Mouse (Mus musculus) kidney, embryonic 14.5 days (tissue): ENCODE data around the gene Dap3. TPM values are rescaled to one million over a fixed set of nuclear protein-coding genes. Genes with fewer than 3 reads are reported as not detected.

Experiments used
- ATAC-seq: fragments of 200-750 bp; cut with Nextera tagmentation; 2 replicates; pipeline ENCODE4 v1.8.0; 2017; ENCODE audit warnings: moderate number of reproducible peaks, mild to moderate bottlenecking, moderate TSS enrichment, moderate library complexity; ENCODE audit not compliant: low FRiP score, low TSS enrichment
- H3K27ac ChIP-seq: fragments of 300-500 bp; sonication (generic); 2 replicates; pipeline ENCODE4 v1.5.1; 2014; ENCODE audit warnings: low read depth, mild to moderate bottlenecking, low read length, moderate library complexity, mixed read lengths
- H3K27me3 ChIP-seq: fragments of 300-500 bp; sonication (generic); 2 replicates; pipeline ENCODE4 v1.6.1; 2014; ENCODE audit warnings: mild to moderate bottlenecking, low read length; ENCODE audit not compliant: control insufficient read depth, insufficient read depth
- H3K36me3 ChIP-seq: fragments of 300-500 bp; sonication (generic); 2 replicates; pipeline ENCODE4 v1.6.1; 2014; ENCODE audit warnings: low read length, mixed read lengths; ENCODE audit not compliant: control insufficient read depth, insufficient read depth
- H3K4me1 ChIP-seq: fragments of 300-500 bp; sonication (generic); 2 replicates; pipeline ENCODE4 v1.6.1; 2014; ENCODE audit warnings: low read length, mixed read lengths; ENCODE audit not compliant: control insufficient read depth, insufficient read depth
- H3K4me2 ChIP-seq: fragments of 300-500 bp; sonication (generic); replicated peaks from 2 replicates; pipeline ENCODE4 v1.6.1; 2014; ENCODE audit warnings: low read depth, mild to moderate bottlenecking, low read length
- H3K4me3 ChIP-seq: fragments of 300-500 bp; sonication (generic); 2 replicates; pipeline ENCODE4 v1.5.1; 2014; ENCODE audit warnings: mild to moderate bottlenecking, low read length
- H3K9ac ChIP-seq: fragments of 300-500 bp; sonication (generic); 2 replicates; pipeline ENCODE4 v1.6.1; 2014; ENCODE audit warnings: low read depth, mild to moderate bottlenecking, low read length, moderate library complexity
- H3K9me3 ChIP-seq: fragments of 300-500 bp; sonication (generic); 2 replicates; pipeline ENCODE4 v1.6.1; 2016; ENCODE audit warnings: low read length; ENCODE audit not compliant: control insufficient read depth
- WGBS: fragments of 180-500 bp; shearing (Covaris S2); extraction: QIAGEN DNeasy Blood & Tissue Kit; methylation state at CpG from one replicate; pipeline ENCODE4 v1.1.7; 2014; 5-methylcytosine and 5-hydroxymethylcytosine counted together
- polyA plus RNA-seq: library from polyadenylated mRNA; unstranded; fragments of >200 nt; fragmentation: Nextera tagmentation; extraction: Ambion mirVana; gene quantifications from 2 replicates; pipeline ENCODE4 v1.2.1, GENCODE M21; 2014

Gene Dap3
- polyA plus RNA-seq, 1 experiment from 2014 or later: 160 TPM

DNA sequence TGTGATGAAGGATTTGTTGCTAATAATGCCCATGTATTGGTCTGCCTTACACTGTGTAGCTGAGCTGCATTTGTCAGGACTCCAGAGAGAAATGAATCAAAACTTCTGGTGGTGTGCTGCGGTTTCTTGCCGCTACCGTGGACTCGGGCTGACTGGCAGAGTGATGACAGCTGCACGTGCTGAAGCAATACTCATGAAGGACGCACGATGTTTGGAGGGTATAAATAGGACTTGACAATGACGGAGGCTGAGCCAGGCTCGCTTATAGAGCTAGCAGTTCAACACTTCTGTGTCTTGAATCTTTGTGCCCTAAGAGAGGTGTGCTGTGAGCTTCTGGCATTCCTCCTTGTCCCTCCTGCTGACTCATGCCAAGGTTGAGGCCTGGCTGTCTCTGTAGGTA lies 29.6 kb downstream of the Dap3 start:
- Histone ChIP-seq H3K4me2 (no peak overlapping the region), H3K4me3 (no peak overlapping the region), H3K36me3 (peaks cover 55% of the 10 kb centered on the region), H3K9me3 (no peaks in the 10 kb centered on the region; the same call in 1 of the 2 replicates), H3K4me1 (no peaks in the 10 kb centered on the region), H3K27me3 (no peaks in the 10 kb centered on the region), H3K9ac (no peak overlapping the region), H3K27ac (no peak overlapping the region)
- WGBS: 98% methylated on average over 9 of the region's 9 CpGs
- ATAC-seq: no peak

- peaks cover 8% of the 10 kb centered on the region; the same call in 1 of the 2 replicates for H3K4me1 ChIP-seq
- no peaks in the 10 kb centered on the region; the same call in 1 of the 2 replicates for H3K9me3 ChIP-seq
- H3K4me3 ChIP-seq: no peak overlapping the region
- H3K27ac ChIP-seq: no peak overlapping the region; the same call in 1 of the 2 replicates
- WGBS: 67% methylated on average over 13 of the region's 13 CpGs
- H3K36me3 ChIP-seq: peaks cover 31% of the 10 kb centered on the region
- no peak for ATAC-seq
- H3K27me3 ChIP-seq: no peaks in the 10 kb centered on the region
- no peak overlapping the region for H3K9ac ChIP-seq
- no peak overlapping the region for H3K4me2 ChIP-seq
Measured at GRCm38 (mm10) chr3:88918981-88919380, 32.0 kb downstream of the Dap3 start.

GRCm38 (mm10) chr3:88914384-88914810 lies 36.6 kb downstream of the Dap3 start:
- H3K27ac ChIP-seq: peak overlapping the region; percentile 89
- no peaks in the 10 kb centered on the region for H3K9me3 ChIP-seq
- peaks cover 32% of the 10 kb centered on the region for H3K36me3 ChIP-seq
- H3K27me3 ChIP-seq: no peaks in the 10 kb centered on the region
- peak overlapping the region; percentile 77 for H3K4me3 ChIP-seq
- ATAC-seq: 0 out of 2 replicates have a peak, but pooled peaks have one; percentile 3
- peak overlapping the region; percentile 78 for H3K4me2 ChIP-seq
- peak overlapping the region; percentile 68 for H3K9ac ChIP-seq
- H3K4me1 ChIP-seq: peaks cover 14% of the 10 kb centered on the region
- WGBS: 28% methylated on average over 8 of the region's 8 CpGs

DNA sequence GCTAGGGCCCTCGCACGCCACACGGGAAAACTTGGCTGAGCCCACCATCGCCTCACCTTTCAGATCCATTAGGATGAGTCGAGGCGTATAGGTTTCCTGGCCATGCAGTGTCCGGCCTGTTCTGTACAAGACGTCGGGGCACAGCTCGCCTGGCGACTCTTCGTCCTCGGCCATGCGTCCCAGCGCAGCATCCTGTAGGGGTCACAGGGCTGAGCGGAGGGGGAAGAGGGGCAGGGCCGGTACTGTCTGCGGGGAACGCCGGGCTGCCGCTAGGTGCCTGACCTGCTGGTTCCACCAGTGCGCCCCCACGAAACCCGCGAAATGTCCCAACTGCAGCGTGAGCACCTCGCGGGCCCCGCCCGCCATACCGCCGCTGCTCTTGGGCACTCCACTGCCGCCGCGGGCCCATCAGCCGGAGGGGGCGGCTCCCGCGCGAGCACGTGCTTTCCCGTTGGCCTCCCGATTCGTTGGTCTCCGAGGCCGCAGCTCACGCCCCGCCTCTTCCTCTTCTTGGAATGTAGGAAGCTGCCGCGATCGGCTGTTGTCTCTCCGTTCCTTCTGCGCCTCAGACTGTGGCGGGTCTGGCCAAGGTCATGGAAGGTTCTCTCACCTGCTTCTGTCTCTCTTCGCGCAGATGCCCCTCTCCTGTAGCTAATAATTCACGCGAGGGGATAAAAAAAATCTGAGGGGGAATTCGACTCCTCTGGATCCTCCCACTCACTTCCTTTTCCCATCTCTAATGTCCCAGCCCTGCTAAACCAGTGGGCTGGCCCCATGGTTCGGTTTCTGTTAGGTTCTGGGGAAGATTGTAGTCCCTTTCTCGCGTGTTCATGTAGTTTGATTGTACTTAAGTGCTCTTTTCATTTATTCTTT lies 37.2 kb downstream of the Dap3 start, which contains the start of gene Msto1:
TSS of gene Msto1 (minus strand) at position 489 of the 873 bp plus-strand sequence.
- Histone ChIP-seq H3K27me3 (no peaks in the 10 kb centered on the region), H3K4me2 (peak within 1 kb of the TSS; percentile 78), H3K27ac (peak within 1 kb of the TSS; percentile 89), H3K36me3 (peaks cover 37% of the 10 kb centered on the region), H3K4me1 (peaks cover 14% of the 10 kb centered on the region), H3K4me3 (peak within 1 kb of the TSS; percentile 77), H3K9ac (peak within 1 kb of the TSS; percentile 68), H3K9me3 (no peaks in the 10 kb centered on the region)
- under 1% methylated on average over 51 of the region's 62 CpGs for WGBS
- ATAC-seq: peak; percentile 96

GRCm38 (mm10) chr3:88912585-88912984 lies 38.4 kb downstream of the Dap3 start:
- Histone ChIP-seq H3K4me1 (peaks cover 14% of the 10 kb centered on the region), H3K36me3 (peaks cover 48% of the 10 kb centered on the region), H3K9ac (no peak overlapping the region), H3K27me3 (no peaks in the 10 kb centered on the region), H3K4me2 (peak overlapping the region; percentile 78), H3K9me3 (no peaks in the 10 kb centered on the region), H3K27ac (no peak overlapping the region), H3K4me3 (no peak overlapping the region)
- ATAC-seq: no peak
- 93% methylated on average over 7 of the region's 7 CpGs for WGBS

GRCm38 (mm10) chr3:88906393-88907159 lies 44.4 kb downstream of the Dap3 start:
- H3K27me3 ChIP-seq: no peaks in the 10 kb centered on the region
- peaks cover 92% of the 10 kb centered on the region for H3K36me3 ChIP-seq
- no peak for ATAC-seq
- H3K4me1 ChIP-seq: no peaks in the 10 kb centered on the region
- no peak overlapping the region for H3K4me3 ChIP-seq
- H3K9ac ChIP-seq: no peak overlapping the region
- H3K4me2 ChIP-seq: no peak overlapping the region
- no peaks in the 10 kb centered on the region for H3K9me3 ChIP-seq
- H3K27ac ChIP-seq: no peak overlapping the region
- WGBS: 86% methylated on average over 6 of the region's 6 CpGs

- no peak overlapping the region for H3K4me2 ChIP-seq
- no peaks in the 10 kb centered on the region for H3K4me1 ChIP-seq
- 96% methylated on average over 2 of the region's 2 CpGs for WGBS
- H3K36me3 ChIP-seq: peaks cover 89% of the 10 kb centered on the region
- no peak overlapping the region for H3K4me3 ChIP-seq
- no peak overlapping the region for H3K27ac ChIP-seq
- no peaks in the 10 kb centered on the region for H3K27me3 ChIP-seq
- no peak for ATAC-seq
- no peaks in the 10 kb centered on the region for H3K9me3 ChIP-seq
- H3K9ac ChIP-seq: no peak overlapping the region
Measured at GRCm38 (mm10) chr3:88905741-88906140, 45.2 kb downstream of the Dap3 start.

DNA sequence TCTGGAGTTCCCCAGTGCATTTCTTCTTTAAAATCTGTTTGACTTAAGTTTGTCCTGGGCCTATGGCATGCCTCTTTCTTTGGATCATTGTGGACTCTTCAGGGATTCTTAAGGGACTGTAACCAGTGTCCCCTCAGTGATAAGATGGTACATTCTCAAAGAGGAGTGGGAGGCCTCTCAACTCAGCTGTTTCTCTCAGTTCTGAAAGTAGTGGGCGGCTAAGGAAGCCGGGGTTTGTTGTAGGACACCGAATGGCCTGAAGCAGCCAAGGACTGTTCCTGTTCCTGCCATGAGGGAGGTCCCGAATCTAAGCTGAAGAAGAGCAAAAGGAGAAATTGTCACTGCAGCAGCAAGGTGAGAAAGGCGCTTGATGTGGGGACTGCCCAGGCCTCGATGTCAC lies 45.8 kb downstream of the Dap3 start:
- H3K4me1 ChIP-seq: no peaks in the 10 kb centered on the region
- no peaks in the 10 kb centered on the region for H3K9me3 ChIP-seq
- H3K4me2 ChIP-seq: no peak overlapping the region
- H3K27me3 ChIP-seq: no peaks in the 10 kb centered on the region
- 90% methylated on average over 6 of the region's 6 CpGs for WGBS
- no peak overlapping the region for H3K27ac ChIP-seq
- peaks cover 87% of the 10 kb centered on the region for H3K36me3 ChIP-seq
- no peak for ATAC-seq
- H3K4me3 ChIP-seq: no peak overlapping the region
- no peak overlapping the region for H3K9ac ChIP-seq
